ENCODE assay signal across 9 mouse cellular contexts in the genomic region with DNA sequence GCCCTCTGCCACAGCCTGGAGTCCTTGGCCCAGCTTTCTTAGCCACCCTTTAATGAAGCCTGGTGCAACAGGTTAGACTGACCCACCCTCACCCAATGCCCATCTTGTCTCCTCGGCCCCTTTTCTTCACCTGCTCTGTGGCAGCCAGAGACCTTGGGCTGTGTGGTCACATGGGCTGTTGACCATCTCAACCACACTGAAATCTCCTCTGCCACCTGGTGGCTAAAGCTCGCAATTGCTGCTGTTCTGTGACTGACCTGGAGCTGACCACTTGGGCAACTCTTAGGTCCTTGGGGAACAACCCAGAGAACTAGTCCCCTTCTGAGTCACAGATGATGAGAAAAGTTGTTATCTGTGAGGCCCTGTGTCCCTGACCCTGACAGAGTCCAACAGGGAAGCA.
DNase-seq lines count a peak whose midpoint lies in the region; ATAC-seq and TF ChIP-seq lines count a peak whose summit lies in the region.
"Had no signal": no experiment of that assay in that cellular context is flagged by ENCODE, and none has a peak within 500 bp of the region (broad histone marks: within the 10 kb centered on the region; RNA-seq: fewer than 3 reads in every experiment).

No protein-coding gene starts in this region.

- DNase-seq in hindbrain, embryonic 10.5 days (ENCODE audit: low spot score) = peak; percentile 80
- peak; percentile 72 to 94 for DNase-seq in adrenal gland, adult (ENCODE audit: inconsistent age in 2 of 2, low spot score in 1 of 2)
- DNase-seq in layer of hippocampus, adult 2 months (ENCODE audit: low spot score in 2 of 2) = peak; percentile 32 to 55
- peak; percentile 26 for DNase-seq in thymus, adult 2 months

- TF ChIP-seq CTCF in cortical plate, adult 2 months (IDR thresholded peaks at IDR 0.05; ENCODE audit: extremely low read depth, insufficient read depth, low read length) = peak; percentile 73
- TF ChIP-seq CTCF in layer of hippocampus, adult 2 months (conservative IDR thresholded peaks at IDR 0.05) = peak; percentile 89
- TF ChIP-seq CTCF in thymus, adult 2 months (IDR thresholded peaks at IDR 0.05; ENCODE audit: borderline replicate concordance, control insufficient read depth, extremely low read depth, insufficient read depth, low read length, poor library complexity) = peak; percentile 58; the same call in 1 of the 2 replicates

- no peak for TF ChIP-seq POLR2A in cortical plate, adult 2 months (IDR thresholded peaks at IDR 0.05; ENCODE audit: extremely low read depth, insufficient read depth, low read length)
- TF ChIP-seq POLR2A in thymus, adult 2 months (IDR thresholded peaks at IDR 0.05; ENCODE audit: control insufficient read depth, extremely low read depth, insufficient read depth, low read length, poor library complexity) = no peak

- H3K27ac ChIP-seq in hindbrain, embryonic 10.5 days = no peak overlapping the region
- no peak overlapping the region for H3K27ac ChIP-seq in hindbrain, embryonic 13.5 days
- no peak overlapping the region for H3K27ac ChIP-seq in cortical plate, adult 2 months (ENCODE audit: insufficient read depth, low read length)
- no peak overlapping the region for H3K27ac ChIP-seq in heart, embryonic 12.5 days (ENCODE audit: poor library complexity, severe bottlenecking)
- no peak overlapping the region for H3K27ac ChIP-seq in layer of hippocampus, adult 2 months
- no peak overlapping the region for H3K27ac ChIP-seq in thymus, adult 2 months (ENCODE audit: control insufficient read depth, insufficient read depth, low read length)
- H3K27ac ChIP-seq: limb, embryonic 15.5 days had no signal

- H3K4me3 ChIP-seq in hindbrain, embryonic 10.5 days = no peak overlapping the region
- H3K4me3 ChIP-seq in hindbrain, embryonic 13.5 days = no peak overlapping the region
- no peak overlapping the region for H3K4me3 ChIP-seq in cortical plate, adult 2 months (ENCODE audit: insufficient read depth, low read length)
- no peak overlapping the region for H3K4me3 ChIP-seq in heart, embryonic 12.5 days
- H3K4me3 ChIP-seq in layer of hippocampus, adult 2 months = no peak overlapping the region
- H3K4me3 ChIP-seq in thymus, adult 2 months (ENCODE audit: control insufficient read depth, insufficient read depth, low read length) = no peak overlapping the region
- H3K4me3 ChIP-seq: limb, embryonic 15.5 days had no signal

- H3K4me1 ChIP-seq in hindbrain, embryonic 10.5 days (replicated peaks) = peaks cover 52% of the 10 kb centered on the region
- peaks cover 10% of the 10 kb centered on the region; the same call in 1 of the 2 replicates for H3K4me1 ChIP-seq in hindbrain, embryonic 13.5 days (replicated peaks)
- H3K4me1 ChIP-seq in cortical plate, adult 2 months (ENCODE audit: control insufficient read depth, insufficient read depth, low read length) = peaks cover 3% of the 10 kb centered on the region; the same call in 1 of the 2 replicates
- peaks cover 37% of the 10 kb centered on the region for H3K4me1 ChIP-seq in heart, embryonic 12.5 days (replicated peaks)
- no peaks in the 10 kb centered on the region for H3K4me1 ChIP-seq in thymus, adult 2 months (replicated peaks; ENCODE audit: control insufficient read depth, insufficient read depth, low read length)

- no peaks in the 10 kb centered on the region for H3K36me3 ChIP-seq in hindbrain, embryonic 10.5 days
- H3K36me3 ChIP-seq in hindbrain, embryonic 13.5 days = no peaks in the 10 kb centered on the region
- H3K36me3 ChIP-seq in heart, embryonic 12.5 days = no peaks in the 10 kb centered on the region
- H3K36me3 ChIP-seq in thymus, adult 2 months (ENCODE audit: control insufficient read depth, insufficient read depth, low read length) = no peaks in the 10 kb centered on the region
- H3K36me3 ChIP-seq: limb, embryonic 15.5 days had no signal

- H3K9me3 ChIP-seq in hindbrain, embryonic 10.5 days = no peaks in the 10 kb centered on the region
- no peaks in the 10 kb centered on the region for H3K9me3 ChIP-seq in hindbrain, embryonic 13.5 days
- H3K9me3 ChIP-seq in heart, embryonic 12.5 days (replicated peaks) = no peaks in the 10 kb centered on the region
- H3K9me3 ChIP-seq: limb, embryonic 15.5 days had no signal

- WGBS in hindbrain, embryonic 10.5 days = 30% methylated on average over 2 of the region's 2 CpGs
- WGBS in hindbrain, embryonic 13.5 days = 20% methylated on average over 2 of the region's 2 CpGs
- 6% methylated on average over 2 of the region's 2 CpGs for WGBS in heart, embryonic 12.5 days
- WGBS in thymus, adult 2 months = 10% methylated on average over 2 of the region's 2 CpGs

- ATAC-seq in hindbrain, embryonic 13.5 days (ENCODE audit: low FRiP score) = no peak
- ATAC-seq in heart, embryonic 12.5 days (ENCODE audit: insufficient number of reproducible peaks, low FRiP score) = 0 out of 2 replicates have a peak, but pooled peaks have one; percentile 24
- ATAC-seq in megakaryocyte progenitor cell, adult 5-6 weeks (replicated peaks; ENCODE audit: poor library complexity) = peak; percentile 50; the same call in 1 of the 2 replicates

- H3K9ac ChIP-seq in hindbrain, embryonic 13.5 days = no peak overlapping the region
- H3K9ac ChIP-seq in heart, embryonic 12.5 days = no peak overlapping the region
- H3K9ac ChIP-seq: limb, embryonic 15.5 days had no signal

- no peak overlapping the region for H3K4me2 ChIP-seq in hindbrain, embryonic 13.5 days
- H3K4me2 ChIP-seq in heart, embryonic 12.5 days = no peak overlapping the region
- H3K4me2 ChIP-seq: limb, embryonic 15.5 days had no signal

- H3K27me3 ChIP-seq in hindbrain, embryonic 10.5 days (ENCODE audit: insufficient read depth, poor library complexity, severe bottlenecking) = no peaks in the 10 kb centered on the region
- peaks cover under 1% of the 10 kb centered on the region; the same call in 1 of the 2 replicates for H3K27me3 ChIP-seq in hindbrain, embryonic 13.5 days
- H3K27me3 ChIP-seq in heart, embryonic 12.5 days (replicated peaks) = peaks cover 6% of the 10 kb centered on the region; the same call in 1 of the 2 replicates
- H3K27me3 ChIP-seq in thymus, adult 2 months (ENCODE audit: control insufficient read depth, insufficient read depth, low read length) = no peaks in the 10 kb centered on the region
- H3K27me3 ChIP-seq: limb, embryonic 15.5 days had no signal

Comparison
In these comparisons a context has a peak if more than half of its experiments do, and no peak if none do; other contexts are left out.
1. DNase-seq: peak in every context shown above with its lines; median percentile 83 in adrenal gland, adult; 80 in hindbrain, embryonic 10.5 days; 44 in layer of hippocampus, adult 2 months; 26 in thymus, adult 2 months.